Mouse (Mus musculus): ENCODE data around the gene Pxt1. TPM values are rescaled to one million over a fixed set of nuclear protein-coding genes. Genes with fewer than 3 reads are reported as not detected.

The Pxt1 gene
- polyA plus RNA-seq, 1 experiment from 2014 or later, result not detected

GRCm38 (mm10) chr17:28936622-28937345 lies 6.9 kb downstream of the Pxt1 start:
- WGBS, result 82% methylated on average over 10 of the region's 10 CpGs
- Histone ChIP-seq H3K4me2 (ENCODE audit: low read depth) (no peak overlapping the region), H3K9ac (ENCODE audit: low read length) (no peak overlapping the region), H3K27me3 (ENCODE audit: control insufficient read depth, insufficient read depth, low read length) (no peaks in the 10 kb centered on the region), H3K9me3 (ENCODE audit: control insufficient read depth, low read length) (no peaks in the 10 kb centered on the region), H3K4me1 (ENCODE audit: control insufficient read depth, insufficient read depth, low read length) (no peaks in the 10 kb centered on the region), H3K36me3 (ENCODE audit: control insufficient read depth, insufficient read depth, low read length) (no peaks in the 10 kb centered on the region), H3K27ac (ENCODE audit: low read depth, low read length) (no peak overlapping the region), H3K4me3 (ENCODE audit: low read depth, low read length) (no peak overlapping the region)
- DNase-seq (ENCODE audit: low spot score) (no peak), ATAC-seq (ENCODE audit: insufficient read depth, low FRiP score, low TSS enrichment) (no peak)

- ATAC-seq (ENCODE audit: insufficient read depth, low FRiP score, low TSS enrichment) (no peak), DNase-seq (ENCODE audit: low spot score) (no peak)
- 89% methylated on average over 7 of the region's 7 CpGs for whole genome bisulfite sequencing
- Histone ChIP-seq H3K4me3 (ENCODE audit: low read depth, low read length) (no peak overlapping the region), H3K36me3 (ENCODE audit: control insufficient read depth, insufficient read depth, low read length) (no peaks in the 10 kb centered on the region), H3K4me2 (ENCODE audit: low read depth) (no peak overlapping the region), H3K9me3 (ENCODE audit: control insufficient read depth, low read length) (no peaks in the 10 kb centered on the region), H3K27ac (ENCODE audit: low read depth, low read length) (no peak overlapping the region), H3K4me1 (ENCODE audit: control insufficient read depth, insufficient read depth, low read length) (no peaks in the 10 kb centered on the region), H3K9ac (ENCODE audit: low read length) (no peak overlapping the region), H3K27me3 (ENCODE audit: control insufficient read depth, insufficient read depth, low read length) (no peaks in the 10 kb centered on the region)
Observed at GRCm38 (mm10) chr17:28936133-28936532, 7.5 kb downstream of the Pxt1 start.

- Histone ChIP-seq H3K9ac (ENCODE audit: low read length) (no peak overlapping the region), H3K9me3 (ENCODE audit: control insufficient read depth, low read length) (no peaks in the 10 kb centered on the region), H3K27me3 (ENCODE audit: control insufficient read depth, insufficient read depth, low read length) (no peaks in the 10 kb centered on the region), H3K36me3 (ENCODE audit: control insufficient read depth, insufficient read depth, low read length) (no peaks in the 10 kb centered on the region), H3K4me2 (ENCODE audit: low read depth) (no peak overlapping the region), H3K4me3 (ENCODE audit: low read depth, low read length) (no peak overlapping the region), H3K27ac (ENCODE audit: low read depth, low read length) (no peak overlapping the region), H3K4me1 (ENCODE audit: control insufficient read depth, insufficient read depth, low read length) (peaks cover 6% of the 10 kb centered on the region)
- no peak for ATAC-seq (ENCODE audit: insufficient read depth, low FRiP score, low TSS enrichment)
- WGBS, result 79% methylated on average over 19 of the region's 19 CpGs
- DNase-seq (ENCODE audit: low spot score), result no peak
Observed at GRCm38 (mm10) chr17:28934120-28934916, 9.3 kb downstream of the Pxt1 start.

- WGBS, result 88% methylated on average over 4 of the region's 4 CpGs
- Histone ChIP-seq H3K9me3 (ENCODE audit: control insufficient read depth, low read length) (no peaks in the 10 kb centered on the region), H3K27me3 (ENCODE audit: control insufficient read depth, insufficient read depth, low read length) (no peaks in the 10 kb centered on the region), H3K9ac (ENCODE audit: low read length) (no peak overlapping the region), H3K27ac (ENCODE audit: low read depth, low read length) (no peak overlapping the region), H3K36me3 (ENCODE audit: control insufficient read depth, insufficient read depth, low read length) (no peaks in the 10 kb centered on the region), H3K4me2 (ENCODE audit: low read depth) (no peak overlapping the region), H3K4me3 (ENCODE audit: low read depth, low read length) (no peak overlapping the region), H3K4me1 (ENCODE audit: control insufficient read depth, insufficient read depth, low read length) (peaks cover 6% of the 10 kb centered on the region)
- no peak for DNase-seq (ENCODE audit: low spot score)
- ATAC-seq (ENCODE audit: insufficient read depth, low FRiP score, low TSS enrichment), result no peak
Observed at GRCm38 (mm10) chr17:28932274-28932673, 11.4 kb downstream of the Pxt1 start.

- no peaks in the 10 kb centered on the region for H3K36me3 ChIP-seq (ENCODE audit: control insufficient read depth, insufficient read depth, low read length)
- no peaks in the 10 kb centered on the region for H3K9me3 ChIP-seq (ENCODE audit: control insufficient read depth, low read length)
- H3K27ac ChIP-seq (ENCODE audit: low read depth, low read length), result no peak overlapping the region
- H3K4me2 ChIP-seq (ENCODE audit: low read depth), result no peak overlapping the region
- no peak overlapping the region for H3K9ac ChIP-seq (ENCODE audit: low read length)
- no peak overlapping the region for H3K4me3 ChIP-seq (ENCODE audit: low read depth, low read length)
- no peak for ATAC-seq (ENCODE audit: insufficient read depth, low FRiP score, low TSS enrichment)
- H3K27me3 ChIP-seq (ENCODE audit: control insufficient read depth, insufficient read depth, low read length), result no peaks in the 10 kb centered on the region
- peaks cover 6% of the 10 kb centered on the region for H3K4me1 ChIP-seq (ENCODE audit: control insufficient read depth, insufficient read depth, low read length)
- no peak for DNase-seq (ENCODE audit: low spot score)
- WGBS, result 89% methylated on average over 18 of the region's 18 CpGs
Observed at GRCm38 (mm10) chr17:28931436-28932211, 12.0 kb downstream of the Pxt1 start.

GRCm38 (mm10) chr17:28930392-28931074 lies 13.1 kb downstream of the Pxt1 start:
- Histone ChIP-seq H3K27ac (ENCODE audit: low read depth, low read length) (peak overlapping the region; percentile 63), H3K4me2 (ENCODE audit: low read depth) (0 out of 2 replicates have a peak overlapping the region, but pooled peaks have one; percentile 10), H3K4me1 (ENCODE audit: control insufficient read depth, insufficient read depth, low read length) (peaks cover 6% of the 10 kb centered on the region), H3K9me3 (ENCODE audit: control insufficient read depth, low read length) (no peaks in the 10 kb centered on the region), H3K27me3 (ENCODE audit: control insufficient read depth, insufficient read depth, low read length) (no peaks in the 10 kb centered on the region), H3K4me3 (ENCODE audit: low read depth, low read length) (no peak overlapping the region), H3K9ac (ENCODE audit: low read length) (peak overlapping the region; percentile 35; the same call in 1 of the 2 replicates), H3K36me3 (ENCODE audit: control insufficient read depth, insufficient read depth, low read length) (no peaks in the 10 kb centered on the region)
- WGBS, result 20% methylated on average over 14 of the region's 14 CpGs
- no peak; the same call in 1 of the 2 replicates for ATAC-seq (ENCODE audit: insufficient read depth, low FRiP score, low TSS enrichment)
- peak; percentile 69 for DNase-seq (ENCODE audit: low spot score)

- no peak for ATAC-seq (ENCODE audit: insufficient read depth, low FRiP score, low TSS enrichment)
- no peak for DNase-seq (ENCODE audit: low spot score)
Observed at GRCm38 (mm10) chr17:28929369-28929768, 14.3 kb downstream of the Pxt1 start.

GRCm38 (mm10) chr17:28928004-28928403 lies 15.6 kb downstream of the Pxt1 start:
- H3K9me3 ChIP-seq (ENCODE audit: control insufficient read depth, low read length), result no peaks in the 10 kb centered on the region
- H3K4me3 ChIP-seq (ENCODE audit: low read depth, low read length), result no peak overlapping the region
- peaks cover 6% of the 10 kb centered on the region for H3K4me1 ChIP-seq (ENCODE audit: control insufficient read depth, insufficient read depth, low read length)
- no peaks in the 10 kb centered on the region for H3K27me3 ChIP-seq (ENCODE audit: control insufficient read depth, insufficient read depth, low read length)
- WGBS, result 80% methylated on average over 9 of the region's 9 CpGs
- no peaks in the 10 kb centered on the region for H3K36me3 ChIP-seq (ENCODE audit: control insufficient read depth, insufficient read depth, low read length)
- H3K4me2 ChIP-seq (ENCODE audit: low read depth), result no peak overlapping the region
- ATAC-seq (ENCODE audit: insufficient read depth, low FRiP score, low TSS enrichment) (no peak), DNase-seq (ENCODE audit: low spot score) (no peak)
- H3K9ac ChIP-seq (ENCODE audit: low read length), result no peak overlapping the region
- no peak overlapping the region for H3K27ac ChIP-seq (ENCODE audit: low read depth, low read length)

More at GRCm38 (mm10) chr17:28929369-28929768, 14.3 kb downstream of the Pxt1 start:
- no peak overlapping the region for H3K4me2 ChIP-seq (ENCODE audit: low read depth)
- H3K4me1 ChIP-seq (ENCODE audit: control insufficient read depth, insufficient read depth, low read length), result peaks cover 6% of the 10 kb centered on the region
- no peak overlapping the region for H3K9ac ChIP-seq (ENCODE audit: low read length)
- H3K27me3 ChIP-seq (ENCODE audit: control insufficient read depth, insufficient read depth, low read length), result no peaks in the 10 kb centered on the region
- no peaks in the 10 kb centered on the region for H3K9me3 ChIP-seq (ENCODE audit: control insufficient read depth, low read length)
- H3K27ac ChIP-seq (ENCODE audit: low read depth, low read length), result no peak overlapping the region
- 89% methylated on average over 4 of the region's 4 CpGs for WGBS
- H3K36me3 ChIP-seq (ENCODE audit: control insufficient read depth, insufficient read depth, low read length), result no peaks in the 10 kb centered on the region
- H3K4me3 ChIP-seq (ENCODE audit: low read depth, low read length), result no peak overlapping the region

Data from neural tube, embryonic 11.5 days (tissue).